33 mouse cellular contexts compared by ENCODE assay signal in the genomic region with DNA sequence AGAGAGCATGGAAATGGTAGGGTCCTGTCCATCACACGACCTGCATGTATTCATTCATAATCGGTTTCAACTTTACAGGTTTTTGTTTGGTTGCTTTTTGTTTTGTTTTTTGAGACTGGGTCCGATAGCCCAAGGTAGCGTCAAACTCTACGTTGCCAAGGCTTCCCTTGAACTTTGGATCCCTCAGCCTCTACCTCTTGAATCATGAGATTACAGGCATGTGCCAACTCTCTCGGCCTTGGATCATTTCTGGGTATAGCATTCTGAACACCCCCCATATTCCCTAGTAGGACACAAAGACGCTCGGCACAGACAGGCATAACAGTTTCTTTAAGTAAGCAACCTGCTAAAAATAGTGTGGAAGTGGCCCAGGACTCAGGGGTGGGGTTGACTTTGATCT. TPM values are rescaled to one million over a fixed set of nuclear protein-coding genes. Genes with fewer than 3 reads are reported as not detected.
DNase-seq lines count a peak whose midpoint lies in the region; ATAC-seq and TF ChIP-seq lines count a peak whose summit lies in the region.
"Had no signal": no experiment of that assay in that cellular context is flagged by ENCODE, and none has a peak within 500 bp of the region (broad histone marks: within the 10 kb centered on the region; RNA-seq: fewer than 3 reads in every experiment).

No protein-coding gene starts in this region.

- no peaks in the 10 kb centered on the region for H3K27me3 ChIP-seq in heart, adult 2 months (ENCODE audit: control insufficient read depth, insufficient read depth, low read length)
- no peaks in the 10 kb centered on the region for H3K27me3 ChIP-seq in heart, embryonic 15.5 days
- H3K27me3 ChIP-seq: CH12.LX; forebrain, embryonic 13.5 days; hindbrain, embryonic 12.5 days; intestine, embryonic 15.5 days; kidney, embryonic 15.5 days; limb, embryonic 13.5 days; liver, embryonic 13.5 days; midbrain, embryonic 12.5 days; neural tube, embryonic 12.5 days had no signal

- no peaks in the 10 kb centered on the region for H3K9me3 ChIP-seq in heart, embryonic 15.5 days (replicated peaks)
- H3K9me3 ChIP-seq: forebrain, embryonic 13.5 days; hindbrain, embryonic 12.5 days; intestine, embryonic 15.5 days; kidney, embryonic 15.5 days; liver, embryonic 13.5 days; midbrain, embryonic 12.5 days; neural tube, embryonic 12.5 days had no signal

- intact Hi-C loops in heart, adult 2 months (cut with DNase I) = no loop called here
- intact Hi-C loops in heart, postnatal 36 days (cut with DNase I) = no loop called here

- H3K27ac ChIP-seq in heart, adult 2 months = peak overlapping the region; percentile 67
- peak overlapping the region; percentile 99 for H3K27ac ChIP-seq in heart, embryonic 15.5 days
- H3K27ac ChIP-seq in layer of hippocampus, adult 2 months = peak overlapping the region; percentile 5; the same call in 1 of the 2 replicates
- H3K27ac ChIP-seq: forebrain, embryonic 13.5 days; hindbrain, embryonic 12.5 days; hindbrain, postnatal 0 days; intestine, embryonic 15.5 days; kidney, embryonic 15.5 days; limb, embryonic 13.5 days; liver, embryonic 13.5 days; midbrain, embryonic 12.5 days; neural tube, embryonic 12.5 days had no signal

- H3K79me2 ChIP-seq in heart, adult 2 months (replicated peaks; ENCODE audit: control insufficient read depth, insufficient read depth, low read length) = no peaks in the 10 kb centered on the region

- ATAC-seq in heart, embryonic 15.5 days (replicated peaks; ENCODE audit: insufficient number of reproducible peaks, insufficient read depth, low FRiP score, low read depth) = no peak
- ATAC-seq: activated CD4-positive, CD25-positive, alpha-beta regulatory T cell, adult 4 months; forebrain, embryonic 13.5 days; hindbrain, postnatal 0 days; intestine, embryonic 15.5 days; lung, postnatal 0 days had no signal

- 84% methylated on average over 8 of the region's 8 CpGs for WGBS in heart, adult 2 months
- WGBS in heart, embryonic 15.5 days = 75% methylated on average over 8 of the region's 8 CpGs

- no peak for TF ChIP-seq CTCF in heart, adult 2 months (IDR thresholded peaks at IDR 0.05)
- no peak for TF ChIP-seq CTCF in layer of hippocampus, adult 2 months (conservative IDR thresholded peaks at IDR 0.05)

- peaks cover 2% of the 10 kb centered on the region; the same call in 1 of the 2 replicates for H3K36me3 ChIP-seq in heart, adult 2 months (ENCODE audit: control insufficient read depth, insufficient read depth, low read length)
- peaks cover 44% of the 10 kb centered on the region for H3K36me3 ChIP-seq in heart, embryonic 15.5 days

- no peak overlapping the region for H3K9ac ChIP-seq in heart, adult 2 months (ENCODE audit: low read depth, low read length)
- no peak overlapping the region for H3K9ac ChIP-seq in heart, embryonic 15.5 days
- H3K9ac ChIP-seq: forebrain, embryonic 13.5 days; hindbrain, embryonic 12.5 days; intestine, embryonic 15.5 days; kidney, embryonic 15.5 days; limb, embryonic 13.5 days; liver, embryonic 13.5 days; midbrain, embryonic 12.5 days; neural tube, embryonic 12.5 days had no signal

- no peak for TF ChIP-seq POLR2A in heart, adult 2 months (IDR thresholded peaks at IDR 0.05; ENCODE audit: insufficient read depth, low read depth, low read length)

- no peak overlapping the region for H3K4me3 ChIP-seq in heart, adult 2 months
- H3K4me3 ChIP-seq in heart, embryonic 15.5 days = no peak overlapping the region
- H3K4me3 ChIP-seq in layer of hippocampus, adult 2 months = no peak overlapping the region
- H3K4me3 ChIP-seq: forebrain, embryonic 13.5 days; hindbrain, embryonic 12.5 days; intestine, embryonic 15.5 days; kidney, embryonic 15.5 days; limb, embryonic 13.5 days; liver, embryonic 13.5 days; megakaryocyte, embryonic 14.5 days; midbrain, embryonic 12.5 days; myocyte; neural tube, embryonic 12.5 days had no signal

- no peak overlapping the region for H3K4me2 ChIP-seq in heart, embryonic 15.5 days
- H3K4me2 ChIP-seq: forebrain, embryonic 13.5 days; hindbrain, embryonic 12.5 days; intestine, embryonic 15.5 days; kidney, embryonic 15.5 days; limb, embryonic 13.5 days; liver, embryonic 13.5 days; midbrain, embryonic 12.5 days; neural tube, embryonic 12.5 days had no signal

- TF ChIP-seq EP300 in heart, adult 2 months (IDR thresholded peaks at IDR 0.05; ENCODE audit: insufficient read depth, low read depth, low read length) = no peak

- H3K4me1 ChIP-seq in heart, adult 2 months (ENCODE audit: control insufficient read depth, insufficient read depth, low read length) = peaks cover 21% of the 10 kb centered on the region
- peaks cover 61% of the 10 kb centered on the region for H3K4me1 ChIP-seq in heart, embryonic 15.5 days (replicated peaks)

- peak; percentile 63 for DNase-seq in adrenal gland, adult 2 months
- DNase-seq in adrenal gland, postnatal 4 days (ENCODE audit: low spot score in 2 of 2) = no peak
- DNase-seq in heart, adult 2 months = no peak
- DNase-seq in heart, adult 18-20 months = no peak
- DNase-seq in heart, postnatal 36 days = no peak
- no peak for DNase-seq in layer of hippocampus, adult 2 months (ENCODE audit: low spot score in 2 of 2)
- DNase-seq in layer of hippocampus, adult 11-12 months (ENCODE audit: low spot score) = no peak
- DNase-seq: cerebellum, adult 11 months; cerebellum, adult 9-10 months; cerebellum, postnatal 36 days; gastrocnemius, postnatal 25 days; heart, adult 11 months; kidney, postnatal 25 days; liver, embryonic 13.5 days; lung, adult 18-20 months; lung, postnatal 4 days; right cerebral cortex, adult 18-20 months; spleen, adult 18-20 months; thymus, postnatal 14 days had no signal

RNA-seq across cellular contexts. Expression of a gene that starts 21.6 kb away (rescaled TPM):
- total RNA-seq in adrenal gland, adult 2 months (2021) = 10 to 100 TPM; 34.1 to 56.7 TPM
- 37.6 and 49.4 TPM in 2 replicates for polyA plus RNA-seq in adrenal gland, adult 2 months (2012; rRNA removed)
- total RNA-seq in adrenal gland, postnatal 4 days (2021) = 10 to 100 TPM; 75.8 to 77.2 TPM
- 10 to 100 TPM; 54.4 to 61.8 TPM for total RNA-seq in heart, adult 2 months (2021)
- 64.3 and 65.1 TPM in 2 replicates for polyA plus RNA-seq in heart, adult 2 months (2012; rRNA removed)
- total RNA-seq in heart, adult 18-20 months (2021) = 10 to 100 TPM; 50.8 to 70.0 TPM
- 40.9 and 49.2 TPM in 2 replicates for polyA plus RNA-seq in heart, embryonic 15.5 days (2015; fragmentation: Nextera tagmentation; extraction: Ambion mirVana)
- total RNA-seq in heart, postnatal 36 days (2021) = 10 to 100 TPM; 68.7 to 73.6 TPM
- total RNA-seq in layer of hippocampus, adult 2 months (2021) = 10 to 100 TPM; 76.5 to 77.4 TPM

Comparison
In these comparisons a context has a peak if more than half of its experiments do, and no peak if none do; other contexts are left out.
1. H3K27ac ChIP-seq: peak in every context shown above with its lines; median percentile 99 in heart, embryonic 15.5 days; 67 in heart, adult 2 months; 5 in layer of hippocampus, adult 2 months.